Mouse (Mus musculus): ENCODE measurements around the gene 2610528J11Rik. TPM values are rescaled to one million over a fixed set of nuclear protein-coding genes. Genes with fewer than 3 reads are reported as not detected.
"Not testable (repeated sequence)": the region's sequence is repeated elsewhere in the genome, so short reads cannot be mapped to it uniquely, and the experiment has no call there.

The 2610528J11Rik gene
- polyA plus RNA-seq, 1 experiment from 2014 or later, result not detected

DNA sequence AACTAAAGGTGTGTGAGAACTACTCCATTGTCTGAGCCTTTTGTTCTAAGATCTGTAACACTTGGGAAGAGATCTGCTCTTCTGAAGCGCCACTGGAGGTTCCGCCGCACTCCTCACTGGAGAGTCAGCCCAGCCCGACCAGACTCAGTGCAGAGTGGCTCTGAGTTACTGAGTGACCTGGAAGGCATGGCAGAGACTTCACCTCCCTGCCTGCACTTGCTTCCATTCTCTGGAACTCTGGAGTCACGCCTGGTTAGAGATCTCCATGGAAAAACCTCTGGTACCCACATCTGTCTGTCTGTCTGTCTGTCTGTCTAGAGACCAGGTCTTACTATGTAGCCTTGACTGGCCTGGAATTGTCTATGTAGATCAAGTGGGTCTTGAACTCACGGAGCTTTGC is 8.8 kb downstream of the 2610528J11Rik start:
- H3K4me3 ChIP-seq (replicated peaks; ENCODE audit: low read length), result no peak overlapping the region
- H3K27me3 ChIP-seq (replicated peaks; ENCODE audit: control insufficient read depth, insufficient read depth, low read length), result no peaks in the 10 kb centered on the region
- no peak overlapping the region for H3K27ac ChIP-seq (ENCODE audit: low read length)
- H3K9me3 ChIP-seq (ENCODE audit: control insufficient read depth, low read length), result no peaks in the 10 kb centered on the region
- H3K4me1 ChIP-seq (replicated peaks; ENCODE audit: control insufficient read depth, insufficient read depth, low read length), result no peaks in the 10 kb centered on the region
- no peaks in the 10 kb centered on the region for H3K36me3 ChIP-seq (ENCODE audit: control insufficient read depth, insufficient read depth)
- 84% methylated on average over 6 of the region's 6 CpGs for WGBS
- no peak overlapping the region for H3K4me2 ChIP-seq (ENCODE audit: low read length)
- ATAC-seq, result no peak
- no peak overlapping the region for H3K9ac ChIP-seq (replicated peaks; ENCODE audit: low read depth, low read length)

DNA sequence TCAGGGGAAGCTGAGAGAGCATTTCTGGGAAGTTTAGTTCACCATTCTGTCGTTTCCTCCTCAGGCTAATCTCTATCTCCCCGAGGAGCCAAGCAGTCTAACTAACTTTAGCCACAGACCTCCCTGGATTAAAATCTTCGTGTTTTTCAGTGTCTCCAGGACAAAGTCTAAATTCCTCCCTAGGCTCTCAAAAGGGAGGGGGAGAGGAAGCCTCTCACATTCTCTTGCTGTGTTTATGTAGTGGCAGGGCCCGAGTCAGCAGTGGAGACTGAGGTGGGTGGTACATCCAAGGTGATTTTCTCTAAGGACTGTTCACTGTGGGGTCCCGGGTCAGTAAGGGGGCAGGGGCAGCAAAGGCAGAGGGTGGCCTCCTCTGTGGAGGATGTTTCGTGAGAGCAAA is 11.0 kb downstream of the 2610528J11Rik start:
- H3K9ac ChIP-seq (replicated peaks; ENCODE audit: low read depth, low read length), result no peak overlapping the region
- H3K36me3 ChIP-seq (ENCODE audit: control insufficient read depth, insufficient read depth), result no peaks in the 10 kb centered on the region
- H3K4me3 ChIP-seq (replicated peaks; ENCODE audit: low read length), result no peak overlapping the region
- no peaks in the 10 kb centered on the region for H3K27me3 ChIP-seq (replicated peaks; ENCODE audit: control insufficient read depth, insufficient read depth, low read length)
- no peaks in the 10 kb centered on the region for H3K4me1 ChIP-seq (replicated peaks; ENCODE audit: control insufficient read depth, insufficient read depth, low read length)
- H3K9me3 ChIP-seq (ENCODE audit: control insufficient read depth, low read length), result no peaks in the 10 kb centered on the region
- ATAC-seq, result no peak
- 48% methylated on average over 6 of the region's 6 CpGs for whole genome bisulfite sequencing
- no peak overlapping the region for H3K27ac ChIP-seq (ENCODE audit: low read length)
- no peak overlapping the region for H3K4me2 ChIP-seq (ENCODE audit: low read length)

DNA sequence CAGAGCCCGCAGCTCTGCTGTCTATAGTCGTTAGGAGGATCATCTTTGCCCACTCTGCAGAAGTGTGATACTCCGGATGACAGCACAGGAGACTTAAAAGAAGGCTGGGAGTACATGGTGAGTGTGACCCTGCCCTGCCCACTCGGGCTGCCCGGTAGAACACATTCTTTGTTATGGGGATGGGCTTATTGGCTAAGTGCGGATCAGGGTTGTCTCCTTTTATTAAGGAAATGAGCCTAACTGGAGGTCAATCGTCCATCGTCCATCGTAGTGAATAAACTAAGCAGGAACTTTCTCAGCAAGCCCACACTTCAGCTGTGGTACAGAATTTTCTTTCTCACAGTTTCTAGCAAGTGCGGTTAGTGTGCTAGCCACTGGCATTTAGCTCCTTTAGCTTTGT is 13.1 kb downstream of the 2610528J11Rik start:
- WGBS, result 11% methylated on average over 10 of the region's 10 CpGs
- Histone ChIP-seq H3K9me3 (ENCODE audit: control insufficient read depth, low read length) (no peaks in the 10 kb centered on the region), H3K4me2 (ENCODE audit: low read length) (no peak overlapping the region), H3K36me3 (ENCODE audit: control insufficient read depth, insufficient read depth) (no peaks in the 10 kb centered on the region), H3K4me3 (replicated peaks; ENCODE audit: low read length) (no peak overlapping the region), H3K27ac (ENCODE audit: low read length) (no peak overlapping the region), H3K27me3 (replicated peaks; ENCODE audit: control insufficient read depth, insufficient read depth, low read length) (no peaks in the 10 kb centered on the region), H3K4me1 (replicated peaks; ENCODE audit: control insufficient read depth, insufficient read depth, low read length) (peaks cover 6% of the 10 kb centered on the region), H3K9ac (replicated peaks; ENCODE audit: low read depth, low read length) (no peak overlapping the region)
- ATAC-seq, result no peak

DNA sequence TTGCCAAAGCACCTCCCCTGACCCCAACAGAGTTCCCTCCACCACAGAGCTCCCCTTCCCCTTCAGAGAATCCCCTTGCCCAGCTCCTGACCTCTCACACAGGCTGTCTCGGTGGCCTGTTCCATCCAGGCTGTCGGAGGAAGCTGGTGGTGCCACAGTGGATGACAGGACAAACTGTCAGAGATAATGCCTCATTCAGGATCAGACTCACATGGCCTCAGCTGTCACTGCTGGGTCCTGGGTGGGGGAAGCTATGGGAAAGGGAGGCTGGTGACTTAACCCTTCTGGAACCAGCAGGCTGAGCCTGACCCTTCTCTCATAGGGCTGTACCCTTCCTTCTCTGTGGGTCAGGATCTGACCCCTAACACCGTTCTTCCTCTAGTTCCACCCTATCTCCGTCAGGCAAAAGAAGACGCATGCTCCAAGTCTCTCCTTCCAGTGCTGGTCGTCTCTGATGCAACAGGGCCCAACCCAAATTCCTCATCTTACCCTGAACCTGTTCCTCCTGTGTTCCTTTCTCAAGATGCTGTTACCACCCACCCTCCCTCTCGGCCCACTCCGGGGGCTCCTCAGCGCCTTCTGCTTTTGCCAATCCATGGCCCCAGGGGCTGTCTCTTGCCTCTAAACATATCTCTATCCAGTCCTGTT is 15.8 kb downstream of the 2610528J11Rik start:
- Histone ChIP-seq H3K9me3 (ENCODE audit: control insufficient read depth, low read length) (no peaks in the 10 kb centered on the region), H3K9ac (replicated peaks; ENCODE audit: low read depth, low read length) (no peak overlapping the region), H3K4me3 (replicated peaks; ENCODE audit: low read length) (no peak overlapping the region), H3K4me2 (ENCODE audit: low read length) (no peak overlapping the region), H3K36me3 (ENCODE audit: control insufficient read depth, insufficient read depth) (no peaks in the 10 kb centered on the region), H3K4me1 (replicated peaks; ENCODE audit: control insufficient read depth, insufficient read depth, low read length) (peaks cover 6% of the 10 kb centered on the region), H3K27me3 (replicated peaks; ENCODE audit: control insufficient read depth, insufficient read depth, low read length) (no peaks in the 10 kb centered on the region), H3K27ac (ENCODE audit: low read length) (no peak overlapping the region)
- 68% methylated on average over 9 of the region's 9 CpGs for WGBS
- ATAC-seq, result no peak

DNA sequence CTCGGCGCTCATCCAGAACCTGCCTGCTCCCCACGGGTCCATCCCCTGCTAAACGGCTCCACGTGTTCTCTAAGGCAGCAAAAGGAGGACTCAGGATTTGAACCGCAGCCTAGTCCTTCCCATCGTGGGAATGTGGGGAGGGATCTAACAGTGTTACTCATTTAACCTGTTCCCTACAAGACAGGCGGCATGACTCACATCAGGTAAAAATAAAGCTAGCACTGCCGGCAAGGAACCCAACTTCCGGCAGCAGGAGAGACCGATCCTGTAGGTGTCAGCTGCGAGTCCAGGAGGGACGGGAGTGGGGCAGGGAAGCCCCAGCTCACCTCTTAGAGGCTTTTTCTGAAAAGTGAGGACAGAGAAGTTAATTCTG is 16.3 kb downstream of the 2610528J11Rik start:
- Histone ChIP-seq H3K9me3 (ENCODE audit: control insufficient read depth, low read length) (no peaks in the 10 kb centered on the region), H3K9ac (replicated peaks; ENCODE audit: low read depth, low read length) (no peak overlapping the region), H3K4me2 (ENCODE audit: low read length) (peak overlapping the region; percentile 46), H3K27ac (ENCODE audit: low read length) (no peak overlapping the region), H3K27me3 (replicated peaks; ENCODE audit: control insufficient read depth, insufficient read depth, low read length) (no peaks in the 10 kb centered on the region), H3K4me3 (replicated peaks; ENCODE audit: low read length) (peak overlapping the region; percentile 24), H3K36me3 (ENCODE audit: control insufficient read depth, insufficient read depth) (no peaks in the 10 kb centered on the region), H3K4me1 (replicated peaks; ENCODE audit: control insufficient read depth, insufficient read depth, low read length) (peaks cover 6% of the 10 kb centered on the region)
- WGBS, result 21% methylated on average over 13 of the region's 13 CpGs
- no peak for ATAC-seq

DNA sequence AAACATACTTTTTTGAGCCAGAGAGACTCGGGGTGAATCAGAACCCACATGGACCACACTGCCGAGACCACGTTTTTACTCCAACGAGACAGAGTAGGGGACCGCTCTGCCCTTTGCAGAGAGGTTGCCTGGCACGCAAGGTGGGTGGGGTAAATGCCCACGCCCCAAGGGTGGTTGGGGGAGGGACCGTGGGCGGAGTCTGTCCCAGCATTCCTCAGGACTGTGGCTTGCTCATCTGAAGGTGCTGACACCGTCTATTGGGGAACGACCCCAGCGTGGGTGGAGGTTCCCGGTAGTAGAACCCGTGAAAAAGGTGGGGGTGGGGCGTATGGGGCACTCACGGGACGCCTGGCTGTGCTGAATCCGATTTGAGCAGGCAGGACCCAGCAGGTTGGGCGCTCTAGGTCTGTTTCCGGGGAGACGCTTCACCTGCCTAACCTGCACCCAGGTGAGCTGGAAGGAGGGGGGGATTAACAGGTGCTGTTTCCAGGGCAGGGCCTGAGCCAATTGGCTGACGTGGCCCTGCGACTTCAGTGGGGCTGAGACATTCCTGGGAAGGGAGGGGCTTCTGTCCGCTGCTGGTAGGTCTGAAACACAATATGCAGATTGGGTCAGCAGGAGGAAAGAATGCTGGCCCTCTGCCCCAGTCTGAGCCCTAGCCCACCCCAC is 16.9 kb downstream of the 2610528J11Rik start, which contains the start of gene Tmem125:
Tmem125 (minus strand) TSS at position 453 of the 669 bp plus-strand sequence.
- H3K36me3 ChIP-seq (ENCODE audit: control insufficient read depth, insufficient read depth), result no peaks in the 10 kb centered on the region
- ATAC-seq, result no peak
- no peaks in the 10 kb centered on the region for H3K27me3 ChIP-seq (replicated peaks; ENCODE audit: control insufficient read depth, insufficient read depth, low read length)
- H3K4me2 ChIP-seq (ENCODE audit: low read length), result peak within 1 kb of the TSS; percentile 46
- no peak within 1 kb of the TSS for H3K27ac ChIP-seq (ENCODE audit: low read length)
- 0 out of 2 replicates have a peak within 1 kb of the TSS, but pooled peaks have one; percentile 4 for H3K9ac ChIP-seq (replicated peaks; ENCODE audit: low read depth, low read length)
- peak within 1 kb of the TSS; percentile 24 for H3K4me3 ChIP-seq (replicated peaks; ENCODE audit: low read length)
- no peaks in the 10 kb centered on the region for H3K9me3 ChIP-seq (ENCODE audit: control insufficient read depth, low read length)
- 3% methylated on average over 24 of the region's 24 CpGs for WGBS
- peaks cover 6% of the 10 kb centered on the region for H3K4me1 ChIP-seq (replicated peaks; ENCODE audit: control insufficient read depth, insufficient read depth, low read length)

DNA sequence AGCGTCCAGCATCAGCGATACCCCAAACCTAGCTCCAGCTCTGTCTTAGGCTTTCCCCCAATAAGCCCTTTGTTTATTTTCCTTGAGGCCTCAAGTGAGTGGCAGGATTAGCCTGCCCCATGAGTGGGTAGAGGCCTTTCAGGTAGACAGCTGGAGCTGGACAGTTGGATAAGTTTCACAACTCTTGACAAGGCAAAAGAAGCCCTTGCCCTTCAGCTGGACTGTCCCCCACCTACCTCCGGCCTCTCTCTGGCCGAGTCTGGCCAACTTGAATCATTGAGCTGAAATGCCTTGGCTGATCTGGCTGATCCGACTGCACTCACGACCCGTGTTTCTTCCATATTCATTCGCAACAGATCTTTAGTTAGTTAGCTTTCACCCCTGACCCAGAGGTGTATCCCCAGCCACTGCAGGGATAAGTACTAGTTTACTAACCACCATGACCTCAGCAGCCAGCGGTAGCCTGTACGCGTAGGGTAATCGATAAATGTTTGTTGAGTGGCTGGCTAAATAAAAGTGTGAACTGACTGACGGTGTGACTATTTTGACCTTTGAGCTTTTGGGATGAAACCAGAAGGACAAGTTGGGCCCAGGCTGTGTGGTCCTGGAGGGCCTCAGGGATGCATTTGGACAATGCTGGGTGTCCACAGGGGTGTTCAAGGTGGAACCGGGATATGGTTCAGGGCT is 17.8 kb downstream of the 2610528J11Rik start:
- H3K9ac ChIP-seq (replicated peaks; ENCODE audit: low read depth, low read length), result no peak overlapping the region
- H3K4me2 ChIP-seq (ENCODE audit: low read length), result no peak overlapping the region
- H3K27ac ChIP-seq (ENCODE audit: low read length), result no peak overlapping the region
- peaks cover 6% of the 10 kb centered on the region for H3K4me1 ChIP-seq (replicated peaks; ENCODE audit: control insufficient read depth, insufficient read depth, low read length)
- H3K4me3 ChIP-seq (replicated peaks; ENCODE audit: low read length), result no peak overlapping the region
- no peaks in the 10 kb centered on the region for H3K9me3 ChIP-seq (ENCODE audit: control insufficient read depth, low read length)
- WGBS, result 75% methylated on average over 14 of the region's 14 CpGs
- H3K27me3 ChIP-seq (replicated peaks; ENCODE audit: control insufficient read depth, insufficient read depth, low read length), result no peaks in the 10 kb centered on the region
- ATAC-seq, result no peak
- no peaks in the 10 kb centered on the region for H3K36me3 ChIP-seq (ENCODE audit: control insufficient read depth, insufficient read depth)

DNA sequence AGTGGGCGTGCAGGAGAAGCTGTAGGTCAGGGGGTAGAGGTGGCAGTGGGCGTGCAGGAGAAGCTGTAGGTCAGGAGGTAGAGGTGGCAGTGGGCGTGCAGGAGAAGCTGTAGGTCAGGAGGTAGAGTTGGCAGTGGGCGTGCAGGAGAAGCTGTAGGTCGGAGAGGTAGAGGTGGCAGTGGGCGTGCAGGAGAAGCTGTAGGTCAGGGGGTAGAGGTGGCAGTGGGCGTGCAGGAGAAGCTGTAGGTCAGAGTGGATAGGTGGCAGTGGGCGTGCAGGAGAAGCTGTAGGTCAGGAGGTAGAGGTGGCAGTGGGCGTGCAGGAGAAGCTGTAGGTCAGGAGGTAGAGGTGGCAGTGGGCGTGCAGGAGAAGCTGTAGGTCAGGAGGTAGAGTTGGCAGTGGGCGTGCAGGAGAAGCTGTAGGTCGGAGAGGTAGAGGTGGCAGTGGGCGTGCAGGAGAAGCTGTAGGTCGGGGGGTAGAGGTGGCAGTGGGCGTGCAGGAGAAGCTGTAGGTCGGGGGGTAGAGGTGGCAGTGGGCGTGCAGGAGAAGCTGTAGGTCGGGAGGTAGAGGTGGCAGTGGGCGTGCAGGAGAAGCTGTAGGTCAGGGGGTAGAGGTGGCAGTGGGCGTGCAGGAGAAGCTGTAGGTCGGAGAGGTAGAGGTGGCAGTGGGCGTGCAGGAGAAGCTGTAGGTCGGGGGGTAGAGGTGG is 20.8 kb downstream of the 2610528J11Rik start:
- ATAC-seq, result not testable (repeated sequence)

DNA sequence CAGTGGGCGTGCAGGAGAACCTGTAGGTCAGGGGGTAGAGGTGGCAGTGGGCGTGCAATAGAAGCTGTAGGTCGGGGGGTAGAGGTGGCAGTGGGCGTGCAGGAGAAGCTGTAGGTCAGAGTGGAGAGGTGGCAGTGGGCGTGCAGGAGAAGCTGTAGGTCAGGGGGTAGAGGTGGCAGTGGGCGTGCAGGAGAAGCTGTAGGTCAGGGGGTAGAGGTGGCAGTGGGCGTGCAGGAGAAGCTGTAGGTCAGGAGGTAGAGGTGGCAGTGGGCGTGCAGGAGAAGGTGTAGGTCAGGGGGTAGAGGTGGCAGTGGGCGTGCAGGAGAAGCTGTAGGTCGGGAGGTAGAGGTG is 21.3 kb downstream of the 2610528J11Rik start:
- H3K27ac ChIP-seq (ENCODE audit: low read length); H3K4me1 ChIP-seq (replicated peaks; ENCODE audit: control insufficient read depth, insufficient read depth, low read length); H3K36me3 ChIP-seq (ENCODE audit: control insufficient read depth, insufficient read depth); H3K9me3 ChIP-seq (ENCODE audit: control insufficient read depth, low read length); H3K4me3 ChIP-seq (replicated peaks; ENCODE audit: low read length); H3K9ac ChIP-seq (replicated peaks; ENCODE audit: low read depth, low read length); ATAC-seq; H3K4me2 ChIP-seq (ENCODE audit: low read length); H3K27me3 ChIP-seq (replicated peaks; ENCODE audit: control insufficient read depth, insufficient read depth, low read length): not testable (repeated sequence)
- 88% methylated on average over 10 of the region's 10 CpGs for WGBS

More for the DNA sequence above, 20.8 kb downstream of the 2610528J11Rik start:
- 91% methylated on average over 22 of the region's 23 CpGs for WGBS
- H3K9me3 ChIP-seq (ENCODE audit: control insufficient read depth, low read length); H3K4me3 ChIP-seq (replicated peaks; ENCODE audit: low read length); H3K27me3 ChIP-seq (replicated peaks; ENCODE audit: control insufficient read depth, insufficient read depth, low read length); H3K9ac ChIP-seq (replicated peaks; ENCODE audit: low read depth, low read length); H3K36me3 ChIP-seq (ENCODE audit: control insufficient read depth, insufficient read depth); H3K4me2 ChIP-seq (ENCODE audit: low read length); H3K27ac ChIP-seq (ENCODE audit: low read length); H3K4me1 ChIP-seq (replicated peaks; ENCODE audit: control insufficient read depth, insufficient read depth, low read length): not testable (repeated sequence)

All from forebrain, embryonic 16.5 days (tissue).